Mouse (Mus musculus) heart, postnatal 0 days (tissue): Measurements from ENCODE around the gene Pard3b.

ENCODE experiments used
- CTCF ChIP-seq: IDR thresholded peaks from 2 replicates; pipeline ENCODE4 v1.5.1; 2016; ENCODE audit warnings: antibody characterized with exemption, control low read depth, low read depth
- EP300 ChIP-seq: IDR thresholded peaks from 2 replicates; pipeline ENCODE4 v1.6.1; 2016; ENCODE audit warnings: antibody characterized with exemption, low read depth

DNA sequence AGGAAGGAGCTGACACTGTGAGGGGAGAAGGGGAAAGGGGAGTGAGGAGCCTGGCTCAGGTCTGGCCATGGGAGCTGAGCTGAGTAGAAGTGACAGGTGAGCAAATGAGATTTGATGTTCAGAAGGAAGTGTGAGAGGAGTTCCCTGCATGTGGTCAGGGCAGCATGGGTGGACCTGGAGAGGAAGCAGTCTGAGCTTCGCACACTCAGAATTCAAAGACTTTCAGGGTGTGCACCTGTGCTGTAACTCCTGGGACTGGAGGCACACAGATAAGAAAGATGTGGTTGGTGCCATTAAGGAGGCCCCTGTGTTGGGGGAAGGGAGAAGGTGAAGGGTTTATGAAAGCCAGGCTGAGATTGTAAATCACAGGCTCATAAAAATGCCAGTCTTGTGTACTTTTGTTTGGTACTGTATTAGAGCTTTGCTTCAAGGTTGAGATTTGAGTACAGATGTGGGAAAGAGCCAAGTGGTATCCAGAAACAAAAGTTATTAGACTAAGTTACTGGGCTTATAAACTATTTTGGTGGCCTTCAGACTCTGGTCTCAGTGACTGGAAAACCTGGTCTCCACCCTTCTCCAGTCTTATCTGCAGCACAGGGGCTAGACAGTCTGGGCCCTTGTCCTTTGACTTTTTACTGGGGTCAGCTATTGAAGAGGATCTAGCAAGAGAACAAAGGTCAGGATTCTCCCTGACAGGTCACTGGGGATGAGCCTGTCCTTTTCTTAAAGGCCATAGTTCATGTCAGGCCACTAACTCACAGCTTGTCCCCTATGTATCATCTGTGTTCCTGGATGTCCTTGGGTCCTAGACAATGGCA is 13.0 kb downstream of the Pard3b start:
- TF ChIP-seq CTCF (no peak), EP300 (no peak)
